Mouse (Mus musculus) heart, embryonic 15.5 days (tissue): Measurements from ENCODE around the gene Hoxa4. TPM values are rescaled to one million over a fixed set of nuclear protein-coding genes. Genes with fewer than 3 reads are reported as not detected.

ENCODE experiments used
- ATAC-seq: fragments of 200-750 bp; cut with Nextera tagmentation; replicated peaks from 2 replicates; pipeline ENCODE4 v1.8.0; 2017; ENCODE audit warnings: low read depth, moderate TSS enrichment; ENCODE audit not compliant: insufficient number of reproducible peaks, insufficient read depth, low FRiP score
- H3K27ac ChIP-seq: fragments of 300-500 bp; sonication (generic); 2 replicates; pipeline ENCODE4 v1.5.1; 2015; ENCODE audit warnings: mild to moderate bottlenecking, inconsistent platforms
- H3K27me3 ChIP-seq: fragments of 300-500 bp; sonication (generic); 2 replicates; pipeline ENCODE4 v1.6.1; 2015; ENCODE audit warnings: inconsistent platforms
- H3K36me3 ChIP-seq: fragments of 300-500 bp; sonication (generic); 2 replicates; pipeline ENCODE4 v1.6.1; 2015; ENCODE audit warnings: mild to moderate bottlenecking, inconsistent platforms
- H3K4me1 ChIP-seq: fragments of 300-500 bp; sonication (generic); replicated peaks from 2 replicates; pipeline ENCODE4 v1.6.1; 2015; ENCODE audit warnings: inconsistent platforms
- H3K4me2 ChIP-seq: fragments of 300-500 bp; sonication (generic); 2 replicates; pipeline ENCODE4 v1.6.1; 2015; ENCODE audit warnings: inconsistent platforms, mild to moderate bottlenecking, moderate library complexity
- H3K4me3 ChIP-seq: fragments of 300-500 bp; sonication (generic); 2 replicates; pipeline ENCODE4 v1.5.1; 2015; ENCODE audit warnings: mild to moderate bottlenecking, inconsistent platforms
- H3K9ac ChIP-seq: fragments of 300-500 bp; sonication (generic); 2 replicates; pipeline ENCODE4 v1.6.1; 2015; ENCODE audit warnings: mild to moderate bottlenecking, inconsistent platforms
- H3K9me3 ChIP-seq: fragments of 300-500 bp; sonication (generic); replicated peaks from 2 replicates; pipeline ENCODE4 v1.6.1; 2016; ENCODE audit warnings: inconsistent platforms
- WGBS: fragments of 180-500 bp; shearing (Covaris S2); methylation state at CpG from one replicate; pipeline ENCODE4 v1.1.7; 2015; ENCODE audit warnings: mixed read lengths; 5-methylcytosine and 5-hydroxymethylcytosine counted together
- polyA plus RNA-seq: library from polyadenylated mRNA; unstranded; fragments of >200 nt; fragmentation: Nextera tagmentation; extraction: Ambion mirVana; gene quantifications from 2 replicates; pipeline ENCODE4 v1.2.1, GENCODE M21; 2015

Gene Hoxa4
- polyA plus RNA-seq, 1 experiment from 2014 or later, result 0.43 TPM

GRCm38 (mm10) chr6:52160511-52161335 lies 30.8 kb downstream of the Hoxa4 start:
- Histone ChIP-seq H3K4me2 (peak overlapping the region; percentile 97), H3K27me3 (peaks cover 98% of the 10 kb centered on the region), H3K27ac (peak overlapping the region; percentile 79), H3K4me1 (peaks cover 28% of the 10 kb centered on the region), H3K36me3 (no peaks in the 10 kb centered on the region), H3K4me3 (peak overlapping the region; percentile 75), H3K9me3 (no peaks in the 10 kb centered on the region), H3K9ac (no peak overlapping the region)
- WGBS, result 10% methylated on average over 30 of the region's 30 CpGs
- ATAC-seq, result no peak

DNA sequence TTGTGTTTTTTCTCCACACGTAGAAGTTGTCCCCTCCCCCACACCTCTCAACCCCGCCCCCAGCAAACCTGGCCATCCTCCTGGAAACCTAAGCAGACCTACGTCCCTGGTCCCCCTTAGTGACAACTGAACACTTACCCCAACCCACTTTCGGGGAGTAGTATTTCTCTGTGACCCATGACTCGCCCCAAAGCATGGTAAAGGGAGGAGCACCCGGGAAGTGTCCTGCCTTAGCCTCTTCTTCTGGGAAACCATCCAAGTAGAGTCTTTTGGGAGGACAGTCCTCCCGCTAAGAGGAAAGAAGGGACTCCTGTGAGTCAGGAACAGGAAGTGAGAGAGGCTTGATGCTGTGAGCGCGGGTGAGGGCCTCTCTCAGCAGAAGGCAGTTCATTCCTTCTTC lies 31.6 kb downstream of the Hoxa4 start:
- no peaks in the 10 kb centered on the region for H3K9me3 ChIP-seq
- H3K4me3 ChIP-seq, result peak overlapping the region; percentile 75
- peak overlapping the region; percentile 79 for H3K27ac ChIP-seq
- WGBS, result 10% methylated on average over 9 of the region's 9 CpGs
- peak overlapping the region; percentile 97 for H3K4me2 ChIP-seq
- no peaks in the 10 kb centered on the region for H3K36me3 ChIP-seq
- H3K9ac ChIP-seq, result no peak overlapping the region
- H3K4me1 ChIP-seq, result peaks cover 28% of the 10 kb centered on the region
- peaks cover 99% of the 10 kb centered on the region for H3K27me3 ChIP-seq
- ATAC-seq, result no peak

GRCm38 (mm10) chr6:52159164-52159761 lies 32.3 kb downstream of the Hoxa4 start:
- ATAC-seq, result peak; percentile 50; the same call in 1 of the 2 replicates
- Histone ChIP-seq H3K9me3 (no peaks in the 10 kb centered on the region), H3K27ac (peak overlapping the region; percentile 79), H3K4me2 (peak overlapping the region; percentile 97), H3K4me1 (peaks cover 24% of the 10 kb centered on the region), H3K27me3 (peaks cover 99% of the 10 kb centered on the region), H3K9ac (peak overlapping the region; percentile 58; the same call in 1 of the 2 replicates), H3K4me3 (peak overlapping the region; percentile 75), H3K36me3 (no peaks in the 10 kb centered on the region)
- 12% methylated on average over 12 of the region's 12 CpGs for WGBS

DNA sequence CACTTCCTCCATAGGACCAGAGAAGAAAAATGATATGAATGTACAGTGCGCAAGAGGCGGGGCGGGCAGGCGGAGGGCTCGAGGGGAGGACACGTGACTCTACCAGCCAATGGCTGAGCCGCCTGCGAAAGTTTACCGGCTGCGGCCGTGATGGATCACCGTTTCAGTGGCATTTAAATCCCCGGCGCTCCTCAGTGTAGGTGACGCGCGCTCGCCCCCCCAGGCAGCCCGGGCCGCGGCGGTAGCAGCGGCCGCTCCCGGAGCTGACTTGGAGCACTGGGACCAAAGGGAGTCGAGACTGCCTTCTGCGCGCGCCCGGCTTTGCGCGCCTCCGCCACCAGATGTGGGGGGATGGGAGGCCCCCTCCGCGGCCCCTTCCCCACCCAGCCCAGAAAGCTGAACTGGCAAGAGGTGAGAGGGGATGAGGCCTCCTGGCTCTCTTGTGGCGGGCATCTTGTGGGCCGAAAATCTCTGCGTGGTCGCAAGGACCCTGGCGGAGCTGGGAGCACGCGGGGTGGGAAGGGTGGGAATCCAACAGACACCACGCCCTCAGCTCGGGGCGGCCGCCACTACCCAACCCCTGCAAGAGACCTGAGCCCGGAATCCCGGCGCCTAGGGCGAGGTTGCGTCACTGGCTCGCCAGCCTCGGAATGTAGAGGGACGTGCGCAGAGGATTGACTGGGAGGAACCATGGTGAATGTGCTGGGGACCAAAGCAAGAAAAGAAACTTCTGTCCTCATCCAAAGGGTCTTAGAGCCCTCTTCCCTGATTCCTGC lies 33.1 kb downstream of the Hoxa4 start, which contains the start of gene Hoxa1:
Gene Hoxa1 (minus strand): TSS at position 42 of the 776 bp plus-strand sequence.
- peak within 1 kb of the TSS; percentile 79 for H3K27ac ChIP-seq
- under 1% methylated on average over 53 of the region's 55 CpGs for WGBS
- peak within 1 kb of the TSS; percentile 75 for H3K4me3 ChIP-seq
- peaks cover 21% of the 10 kb centered on the region for H3K4me1 ChIP-seq
- no peaks in the 10 kb centered on the region for H3K9me3 ChIP-seq
- H3K9ac ChIP-seq, result peak within 1 kb of the TSS; percentile 58
- peak within 1 kb of the TSS; percentile 97 for H3K4me2 ChIP-seq
- H3K36me3 ChIP-seq, result no peaks in the 10 kb centered on the region
- H3K27me3 ChIP-seq, result peaks cover 99% of the 10 kb centered on the region
- peak; percentile 81 for ATAC-seq

DNA sequence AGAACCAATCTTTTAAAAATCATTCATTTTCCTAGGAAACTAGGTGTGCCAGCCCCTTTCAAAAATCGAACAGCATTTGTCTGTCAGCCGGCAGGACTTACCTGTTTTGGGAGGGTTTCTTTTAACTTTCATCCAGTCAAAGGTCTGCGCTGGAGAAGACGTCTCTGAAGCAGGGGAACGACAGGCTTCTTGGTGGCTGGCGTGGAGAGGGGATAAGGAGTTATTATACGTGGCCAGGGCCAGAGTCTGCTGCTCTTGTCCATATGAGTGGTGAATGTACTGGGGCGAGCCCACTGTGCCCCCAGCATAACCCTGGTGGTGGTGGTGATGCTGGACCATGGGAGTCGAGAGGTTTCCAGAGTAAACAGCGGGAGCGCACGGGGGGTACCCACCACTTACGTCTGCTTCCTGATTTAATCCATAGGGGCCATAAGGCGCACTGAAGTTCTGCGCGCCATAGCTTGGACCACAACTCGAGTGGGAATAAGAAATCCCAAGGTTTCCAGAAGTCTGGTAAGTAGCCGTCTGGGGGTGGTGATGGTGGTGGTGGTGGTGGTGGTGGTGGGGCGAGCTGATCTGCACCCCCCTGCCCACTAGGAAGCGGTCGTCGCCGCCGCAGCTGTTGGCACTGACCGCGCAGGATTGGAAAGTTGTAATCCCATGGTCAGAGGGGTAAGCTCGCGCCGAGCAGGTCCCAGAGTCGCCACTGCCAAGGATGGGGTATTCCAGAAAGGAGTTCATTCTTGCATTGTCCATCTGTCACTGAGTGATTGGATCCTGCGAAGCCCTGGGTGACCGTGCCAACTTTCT lies 33.9 kb downstream of the Hoxa4 start:
- Histone ChIP-seq H3K9ac (peak overlapping the region; percentile 16; the same call in 1 of the 2 replicates), H3K4me3 (peak overlapping the region; percentile 75), H3K4me1 (peaks cover 19% of the 10 kb centered on the region), H3K9me3 (no peaks in the 10 kb centered on the region), H3K27me3 (peaks cover 99% of the 10 kb centered on the region), H3K27ac (no peak overlapping the region), H3K4me2 (peak overlapping the region; percentile 97), H3K36me3 (no peaks in the 10 kb centered on the region)
- no peak; the same call in 1 of the 2 replicates for ATAC-seq
- WGBS, result 1% methylated on average over 32 of the region's 32 CpGs

- peaks cover 99% of the 10 kb centered on the region for H3K27me3 ChIP-seq
Observed at GRCm38 (mm10) chr6:52156551-52157200, 34.9 kb downstream of the Hoxa4 start.

GRCm38 (mm10) chr6:52155471-52155870 lies 36.1 kb downstream of the Hoxa4 start:
- no peak for ATAC-seq
- Histone ChIP-seq H3K27me3 (peaks cover 99% of the 10 kb centered on the region), H3K27ac (no peak overlapping the region), H3K36me3 (no peaks in the 10 kb centered on the region), H3K4me1 (peaks cover 19% of the 10 kb centered on the region), H3K9me3 (no peaks in the 10 kb centered on the region), H3K4me3 (no peak overlapping the region), H3K4me2 (no peak overlapping the region), H3K9ac (no peak overlapping the region)
- WGBS, result 56% methylated on average over 3 of the region's 3 CpGs

More at GRCm38 (mm10) chr6:52156551-52157200, 34.9 kb downstream of the Hoxa4 start:
- Histone ChIP-seq H3K4me2 (peak overlapping the region; percentile 97; the same call in 1 of the 2 replicates), H3K4me3 (peak overlapping the region; percentile 75; the same call in 1 of the 2 replicates), H3K27ac (no peak overlapping the region), H3K9ac (no peak overlapping the region), H3K9me3 (no peaks in the 10 kb centered on the region), H3K4me1 (peaks cover 19% of the 10 kb centered on the region), H3K36me3 (no peaks in the 10 kb centered on the region)
- no peak for ATAC-seq
- 5% methylated on average over 20 of the region's 20 CpGs for WGBS

- WGBS, result 40% methylated on average over 5 of the region's 5 CpGs
- no peak overlapping the region for H3K27ac ChIP-seq
- H3K4me2 ChIP-seq, result no peak overlapping the region
- no peaks in the 10 kb centered on the region for H3K36me3 ChIP-seq
- no peak overlapping the region for H3K4me3 ChIP-seq
- no peak for ATAC-seq
- no peak overlapping the region for H3K9ac ChIP-seq
- H3K4me1 ChIP-seq, result peaks cover 16% of the 10 kb centered on the region
- no peaks in the 10 kb centered on the region for H3K9me3 ChIP-seq
- peaks cover 98% of the 10 kb centered on the region for H3K27me3 ChIP-seq
Observed at GRCm38 (mm10) chr6:52154044-52154443, 37.5 kb downstream of the Hoxa4 start.

DNA sequence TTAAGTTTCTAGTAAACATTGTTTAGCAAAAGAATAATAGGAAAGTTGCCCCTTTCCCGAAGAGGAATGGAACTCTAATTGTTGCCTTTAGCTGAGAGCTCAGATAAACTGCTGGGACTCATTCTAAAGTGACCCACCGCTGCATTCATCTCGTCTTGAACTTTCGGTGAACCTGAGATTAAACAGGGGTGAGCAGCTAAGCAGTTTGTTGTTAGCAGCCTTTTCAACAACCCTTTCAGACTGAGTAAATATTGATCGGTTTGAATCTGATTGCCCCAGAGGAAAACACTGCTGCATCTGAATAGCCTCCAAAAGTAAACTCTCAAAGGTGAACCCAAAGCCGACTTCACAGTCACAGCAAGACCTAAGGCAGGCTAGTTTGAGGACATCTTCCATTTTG lies 38.3 kb downstream of the Hoxa4 start:
- Histone ChIP-seq H3K36me3 (no peaks in the 10 kb centered on the region), H3K9me3 (no peaks in the 10 kb centered on the region), H3K9ac (no peak overlapping the region), H3K27me3 (peaks cover 94% of the 10 kb centered on the region), H3K4me1 (peaks cover 8% of the 10 kb centered on the region), H3K4me3 (no peak overlapping the region), H3K4me2 (no peak overlapping the region), H3K27ac (no peak overlapping the region)
- no peak for ATAC-seq
- 14% methylated on average over 6 of the region's 6 CpGs for WGBS
